Mouse (Mus musculus) midbrain, postnatal 0 days (tissue): ENCODE results near the gene Cers5. TPM values are rescaled to one million over a fixed set of nuclear protein-coding genes. Genes with fewer than 3 reads are reported as not detected.
"Not testable (repeated sequence)": the region's sequence is repeated elsewhere in the genome, so short reads cannot be mapped to it uniquely, and the experiment has no call there.

Experiments
- ATAC-seq: fragments of 200-750 bp; cut with Nextera tagmentation; 2 replicates; pipeline ENCODE4 v1.8.0; 2017; ENCODE audit warnings: moderate number of reproducible peaks, mild to moderate bottlenecking, moderate TSS enrichment, moderate library complexity; ENCODE audit not compliant: low FRiP score
- DNase-seq: peaks from one replicate; pipeline ENCODE4 v3.0.0-alpha.2; 2015; ENCODE audit warnings: low spot score
- H3K27ac ChIP-seq: fragments of 300-500 bp; sonication (generic); 2 replicates; pipeline ENCODE4 v1.5.1; 2014; ENCODE audit warnings: low read depth, mild to moderate bottlenecking, low read length, mixed read lengths
- H3K27me3 ChIP-seq: fragments of 300-500 bp; sonication (generic); 2 replicates; pipeline ENCODE4 v1.6.1; 2014; ENCODE audit warnings: low read length, control low read depth, mixed read lengths; ENCODE audit not compliant: insufficient read depth
- H3K36me3 ChIP-seq: fragments of 300-500 bp; sonication (generic); 2 replicates; pipeline ENCODE4 v1.6.1; 2014; ENCODE audit warnings: low read length, control low read depth, mixed read lengths; ENCODE audit not compliant: insufficient read depth
- H3K4me1 ChIP-seq: fragments of 300-500 bp; sonication (generic); 2 replicates; pipeline ENCODE4 v1.6.1; 2014; ENCODE audit warnings: mild to moderate bottlenecking, control low read depth, antibody characterized with exemption, low read length, mixed read lengths; ENCODE audit not compliant: insufficient read depth
- H3K4me2 ChIP-seq: fragments of 300-500 bp; sonication (generic); 2 replicates; pipeline ENCODE4 v1.6.1; 2014; ENCODE audit warnings: low read depth, mild to moderate bottlenecking, low read length, mixed read lengths; ENCODE audit not compliant: poor library complexity, severe bottlenecking
- H3K4me3 ChIP-seq: fragments of 300-500 bp; sonication (generic); 2 replicates; pipeline ENCODE4 v1.5.1; 2014; ENCODE audit warnings: low read depth, mild to moderate bottlenecking, low read length, moderate library complexity
- H3K9ac ChIP-seq: fragments of 300-500 bp; sonication (generic); replicated peaks from 2 replicates; pipeline ENCODE4 v1.6.1; 2014; ENCODE audit warnings: mild to moderate bottlenecking, low read length, moderate library complexity, mixed read lengths; ENCODE audit not compliant: poor library complexity, severe bottlenecking
- H3K9me3 ChIP-seq: fragments of 300-500 bp; sonication (generic); 2 replicates; pipeline ENCODE4 v1.6.1; 2016; ENCODE audit warnings: low read length, control low read depth
- CTCF ChIP-seq: IDR thresholded peaks from 2 replicates; pipeline ENCODE4 v1.5.1; 2016; ENCODE audit warnings: antibody characterized with exemption, mild to moderate bottlenecking
- WGBS: fragments of 180-500 bp; shearing (Covaris S2); extraction: QIAGEN DNeasy Blood & Tissue Kit; methylation state at CpG from one replicate; pipeline ENCODE4 v1.1.7; 2014; 5-methylcytosine and 5-hydroxymethylcytosine counted together
- polyA plus RNA-seq: library from polyadenylated mRNA; unstranded; fragments of >200 nt; fragmentation: Nextera tagmentation; extraction: Ambion mirVana; gene quantifications from 2 replicates; pipeline ENCODE4 v1.2.1, GENCODE M21; 2015
- total RNA-seq: library from RNA; depleted of rRNA; stranded (reverse); fragments of >200 nt; gene quantifications from 2 replicates; pipeline ENCODE4 v1.2.3, GENCODE M21; 2014

Gene Cers5
- total and polyA plus RNA-seq, 2 experiments from 2014 or later, result 76.8 to 94.2 TPM

DNA sequence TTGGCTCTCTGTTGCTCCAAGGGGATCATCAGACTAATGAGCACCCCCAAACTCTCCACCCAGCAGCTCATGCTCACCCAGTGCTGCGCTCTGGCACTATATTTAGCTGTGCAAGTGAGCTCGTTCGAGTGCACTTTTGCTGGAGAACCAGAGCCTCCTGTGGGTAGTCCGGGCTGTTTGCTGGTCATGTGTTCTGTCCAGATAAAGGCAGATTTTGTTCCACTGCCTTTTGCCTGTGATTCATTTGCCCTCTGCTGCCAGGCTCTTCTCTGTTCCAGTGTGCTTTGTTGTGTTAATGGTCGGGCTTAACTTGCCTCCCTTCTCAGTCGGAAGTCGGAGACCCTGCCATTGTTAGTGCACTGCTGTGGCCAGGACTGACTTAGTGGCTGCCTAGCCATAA lies 67.8 kb downstream of the Cers5 start:
- WGBS, result 20% methylated on average over 7 of the region's 7 CpGs
- Histone ChIP-seq H3K9ac (no peak overlapping the region), H3K4me3 (no peak overlapping the region), H3K9me3 (no peaks in the 10 kb centered on the region), H3K4me2 (peak overlapping the region; percentile 84), H3K27me3 (no peaks in the 10 kb centered on the region), H3K27ac (0 out of 2 replicates have a peak overlapping the region, but pooled peaks have one; percentile 19), H3K4me1 (peaks cover 15% of the 10 kb centered on the region), H3K36me3 (peaks cover 32% of the 10 kb centered on the region)
- TF ChIP-seq CTCF, result no peak
- peak; percentile 24 for DNase-seq
- ATAC-seq, result no peak

DNA sequence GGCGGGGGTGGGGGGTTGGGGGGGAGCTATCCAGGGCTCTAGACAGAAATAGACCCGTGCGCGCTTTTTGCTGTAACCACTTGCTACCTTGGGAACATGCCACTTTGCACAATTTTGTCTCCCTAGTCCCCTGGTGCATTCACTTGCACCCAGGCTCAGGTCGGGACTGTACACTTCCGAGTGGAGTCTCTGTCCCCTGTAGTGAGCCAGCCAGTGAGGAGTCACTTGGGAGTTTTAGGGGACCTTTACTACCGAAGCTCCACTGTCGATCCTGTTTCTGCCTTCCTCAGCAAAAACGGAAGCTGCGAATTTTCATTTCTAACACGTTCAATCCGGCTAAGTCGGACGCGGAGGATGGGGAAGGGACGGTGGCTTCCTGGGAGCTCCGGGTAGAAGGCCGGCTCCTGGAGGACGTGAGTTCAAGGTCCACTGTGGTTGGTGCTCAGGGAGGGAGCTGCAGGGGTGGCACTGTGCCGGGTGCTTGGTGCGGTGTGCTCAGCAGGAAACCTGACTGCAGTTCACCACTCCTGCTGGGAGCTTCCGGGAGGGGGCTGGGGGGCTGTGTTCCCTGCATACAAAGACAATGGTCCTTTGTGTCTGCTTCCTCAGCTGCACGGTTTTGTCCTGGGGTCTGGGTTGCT lies 68.5 kb downstream of the Cers5 start:
- Histone ChIP-seq H3K9me3 (no peaks in the 10 kb centered on the region), H3K4me2 (peak overlapping the region; percentile 84), H3K9ac (peak overlapping the region; percentile 98), H3K27me3 (no peaks in the 10 kb centered on the region), H3K4me3 (peak overlapping the region; percentile 93), H3K4me1 (peaks cover 15% of the 10 kb centered on the region), H3K36me3 (peaks cover 30% of the 10 kb centered on the region), H3K27ac (peak overlapping the region; percentile 19; the same call in 1 of the 2 replicates)
- no peak for DNase-seq
- ATAC-seq, result no peak
- WGBS, result 16% methylated on average over 23 of the region's 23 CpGs
- TF ChIP-seq CTCF, result no peak

DNA sequence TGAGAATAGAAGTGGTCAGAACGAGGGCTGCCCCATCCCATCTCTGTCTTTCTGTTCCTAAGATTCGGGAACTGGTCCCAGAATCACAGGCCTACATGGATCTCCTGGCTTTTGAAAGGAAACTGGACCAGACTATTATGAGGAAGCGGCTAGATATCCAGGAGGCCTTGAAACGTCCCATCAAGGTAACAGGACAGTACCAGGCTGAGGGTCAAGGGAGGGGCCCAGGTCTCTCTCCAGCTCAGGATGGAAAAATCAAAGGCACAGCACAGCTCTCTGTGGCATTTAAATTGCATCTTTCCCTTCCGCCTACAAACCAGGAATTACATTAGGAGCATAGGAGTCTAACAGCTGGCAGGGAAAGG lies 69.0 kb downstream of the Cers5 start:
- 56% methylated on average over 5 of the region's 5 CpGs for WGBS
- Histone ChIP-seq H3K4me3 (peak overlapping the region; percentile 93; the same call in 1 of the 2 replicates), H3K27me3 (no peaks in the 10 kb centered on the region), H3K9ac (0 out of 2 replicates have a peak overlapping the region, but pooled peaks have one; percentile 98), H3K36me3 (peaks cover 30% of the 10 kb centered on the region), H3K4me1 (peaks cover 15% of the 10 kb centered on the region), H3K27ac (0 out of 2 replicates have a peak overlapping the region, but pooled peaks have one; percentile 18), H3K4me2 (peak overlapping the region; percentile 84), H3K9me3 (no peaks in the 10 kb centered on the region)
- ATAC-seq (no peak), DNase-seq (no peak)
- TF ChIP-seq CTCF, result no peak

DNA sequence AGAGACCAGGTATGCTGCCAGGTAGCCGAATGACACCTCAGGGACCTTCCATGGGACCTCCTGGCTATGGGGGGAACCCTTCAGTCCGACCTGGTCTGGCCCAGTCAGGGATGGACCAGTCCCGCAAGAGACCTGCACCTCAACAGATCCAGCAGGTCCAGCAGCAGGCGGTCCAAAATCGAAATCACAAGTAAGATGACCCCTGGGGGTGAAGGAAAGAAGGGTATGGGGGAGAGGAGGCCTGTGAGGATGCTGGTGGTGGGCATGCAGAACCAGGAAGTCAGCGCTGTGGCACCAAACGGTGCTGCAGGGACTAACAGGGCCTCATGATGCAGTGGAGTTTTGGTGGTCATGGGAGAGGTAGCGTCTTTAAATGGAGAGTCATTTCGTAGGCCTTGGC lies 69.6 kb downstream of the Cers5 start:
- Histone ChIP-seq H3K4me1 (peaks cover 15% of the 10 kb centered on the region), H3K36me3 (peaks cover 34% of the 10 kb centered on the region), H3K9ac (peak overlapping the region; percentile 98), H3K27me3 (no peaks in the 10 kb centered on the region), H3K4me2 (peak overlapping the region; percentile 84), H3K4me3 (peak overlapping the region; percentile 93), H3K9me3 (no peaks in the 10 kb centered on the region), H3K27ac (peak overlapping the region; percentile 96)
- TF ChIP-seq CTCF, result no peak
- 51% methylated on average over 9 of the region's 9 CpGs for WGBS
- ATAC-seq (no peak), DNase-seq (no peak)

DNA sequence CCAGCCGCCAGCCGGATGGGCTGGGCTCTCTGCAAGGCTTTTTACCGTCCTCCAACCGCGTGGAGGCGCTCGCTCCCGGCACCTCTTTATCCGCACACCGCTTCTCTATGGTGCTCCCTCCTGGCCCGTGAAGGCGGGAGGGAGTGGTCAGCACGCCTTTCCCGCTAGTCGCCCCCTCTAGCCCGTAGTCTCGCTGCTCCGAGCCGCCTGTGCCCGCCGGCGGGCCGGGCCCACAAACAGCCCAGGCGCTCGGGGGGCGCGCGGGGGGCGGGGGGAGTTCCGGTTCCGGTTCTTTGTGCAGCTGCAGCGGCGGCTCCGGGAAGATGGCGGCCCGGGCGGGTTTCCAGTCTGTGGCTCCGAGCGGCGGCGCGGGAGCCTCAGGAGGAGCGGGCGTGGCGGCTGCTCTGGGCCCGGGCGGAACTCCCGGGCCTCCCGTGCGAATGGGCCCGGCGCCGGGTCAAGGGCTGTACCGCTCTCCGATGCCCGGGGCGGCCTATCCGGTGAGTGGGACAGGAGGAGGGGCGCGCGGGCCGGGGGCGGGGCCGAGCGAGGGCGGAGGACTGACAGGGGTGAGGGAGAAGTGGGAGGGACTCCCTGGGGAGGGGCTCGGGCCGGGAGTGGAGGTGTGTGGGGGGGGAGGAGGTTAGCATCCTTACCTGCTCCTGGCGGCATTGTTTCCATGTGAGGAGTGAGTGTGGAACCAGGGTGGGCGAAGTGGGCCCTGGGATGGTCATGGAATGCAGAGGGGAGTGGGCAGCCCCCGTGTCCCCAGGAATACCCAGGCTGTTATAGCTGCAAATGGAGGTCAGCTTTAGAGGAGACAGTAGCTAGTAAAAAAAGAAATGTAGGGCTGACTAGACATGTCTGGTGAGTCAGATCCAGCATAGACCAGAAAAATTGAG lies 70.4 kb downstream of the Cers5 start, which contains the start of gene Smarcd1:
Gene Smarcd1 (plus strand): TSS at position 131 of the 902 bp plus-strand sequence.
- Histone ChIP-seq H3K4me3 (peak within 1 kb of the TSS; percentile 93), H3K27ac (peak within 1 kb of the TSS; percentile 96), H3K4me1 (peaks cover 15% of the 10 kb centered on the region), H3K9me3 (no peaks in the 10 kb centered on the region), H3K4me2 (peak within 1 kb of the TSS; percentile 84), H3K9ac (peak within 1 kb of the TSS; percentile 98), H3K27me3 (no peaks in the 10 kb centered on the region), H3K36me3 (peaks cover 34% of the 10 kb centered on the region)
- under 1% methylated on average over 65 of the region's 71 CpGs for WGBS
- ATAC-seq, result peak; percentile 95
- TF ChIP-seq CTCF, result peak; percentile 92
- DNase-seq, result peak; percentile 98

DNA sequence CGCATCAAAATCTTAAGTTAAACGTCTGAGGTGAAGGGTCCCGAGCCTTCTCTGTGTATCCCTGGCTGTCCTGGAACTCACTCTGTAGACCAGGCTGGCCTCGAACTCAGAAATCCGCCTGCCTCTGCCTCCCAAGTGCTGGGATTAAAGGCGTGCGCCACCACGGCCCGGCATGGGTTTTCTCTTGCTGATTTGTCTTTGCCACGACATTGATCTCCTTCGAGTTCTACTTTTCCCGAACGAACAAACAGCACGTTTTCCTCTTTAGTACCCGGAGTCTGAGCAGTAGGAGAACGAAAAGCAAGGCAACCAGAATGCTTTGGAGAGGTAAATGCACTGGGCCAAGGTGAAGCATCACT lies 71.1 kb downstream of the Cers5 start:
- 0 out of 2 replicates have a peak overlapping the region, but pooled peaks have one; percentile 98 for H3K9ac ChIP-seq
- H3K4me1 ChIP-seq, result peaks cover 15% of the 10 kb centered on the region
- peaks cover 37% of the 10 kb centered on the region for H3K36me3 ChIP-seq
- ATAC-seq, H3K27me3 ChIP-seq, DNase-seq, H3K9me3 ChIP-seq: not testable (repeated sequence)
- H3K4me2 ChIP-seq, result peak overlapping the region; percentile 25
- H3K4me3 ChIP-seq, result peak overlapping the region; percentile 93
- peak overlapping the region; percentile 96 for H3K27ac ChIP-seq
- 49% methylated on average over 16 of the region's 16 CpGs for WGBS
